In genomic region chr13:6516886-6517285, GRCm38 (mm10) we compare ENCODE assay signal across 19 mouse cellular contexts.
"Had no signal": no experiment of that assay in that cellular context is flagged by ENCODE, and none has a peak within 500 bp of the region (broad histone marks: within the 10 kb centered on the region; RNA-seq: fewer than 3 reads in every experiment).

No protein-coding gene starts in this region.

- H3K9me3 ChIP-seq: limb, embryonic 10.5 days; limb, embryonic 13.5 days; liver, embryonic 12.5 days; liver, embryonic 15.5 days; lung, embryonic 15.5 days; midbrain, embryonic 12.5 days; midbrain, embryonic 15.5 days; neural tube, embryonic 13.5 days had no signal

- ATAC-seq: liver, embryonic 12.5 days; midbrain, embryonic 15.5 days had no signal

- H3K4me3 ChIP-seq: layer of hippocampus, adult 2 months; limb, embryonic 10.5 days; limb, embryonic 13.5 days; liver, embryonic 12.5 days; liver, embryonic 15.5 days; lung, embryonic 15.5 days; midbrain, embryonic 12.5 days; midbrain, embryonic 15.5 days; myocyte; neural tube, embryonic 13.5 days had no signal

- H3K36me3 ChIP-seq: limb, embryonic 10.5 days; limb, embryonic 13.5 days; liver, embryonic 12.5 days; liver, embryonic 15.5 days; lung, embryonic 15.5 days; midbrain, embryonic 12.5 days; midbrain, embryonic 15.5 days; neural tube, embryonic 13.5 days had no signal

- H3K9ac ChIP-seq: limb, embryonic 13.5 days; liver, embryonic 12.5 days; liver, embryonic 15.5 days; lung, embryonic 15.5 days; midbrain, embryonic 12.5 days; midbrain, embryonic 15.5 days; neural tube, embryonic 13.5 days had no signal

- H3K27me3 ChIP-seq: limb, embryonic 13.5 days; liver, embryonic 12.5 days; liver, embryonic 15.5 days; lung, embryonic 15.5 days; midbrain, embryonic 12.5 days; midbrain, embryonic 15.5 days; neural tube, embryonic 13.5 days had no signal

- H3K27ac ChIP-seq: kidney, postnatal 0 days; layer of hippocampus, adult 2 months; limb, embryonic 10.5 days; limb, embryonic 13.5 days; liver, embryonic 12.5 days; liver, embryonic 15.5 days; lung, embryonic 15.5 days; midbrain, embryonic 12.5 days; midbrain, embryonic 15.5 days; neural tube, embryonic 13.5 days had no signal

- H3K4me1 ChIP-seq: limb, embryonic 10.5 days; limb, embryonic 13.5 days; liver, embryonic 12.5 days; liver, embryonic 15.5 days; lung, embryonic 15.5 days; midbrain, embryonic 12.5 days; midbrain, embryonic 15.5 days; neural tube, embryonic 13.5 days had no signal

- DNase-seq: kidney, postnatal 25 days; layer of hippocampus, adult 9-11 months; liver; lung, adult 18-20 months; lung, postnatal 10 days; lung, postnatal 36 days; thymus, adult 18-20 months; thymus, postnatal 4 days had no signal
